Mouse (Mus musculus): ENCODE measurements around the gene Gm37240. TPM values are rescaled to one million over a fixed set of nuclear protein-coding genes. Genes with fewer than 3 reads are reported as not detected.

Gene Gm37240
- polyA plus RNA-seq, 1 experiment from 2014 or later: 3.3 TPM

- Histone ChIP-seq H3K4me2 (replicated peaks; ENCODE audit: low read depth) (no peak overlapping the region), H3K9me3 (ENCODE audit: control insufficient read depth) (peaks cover 6% of the 10 kb centered on the region), H3K4me1 (replicated peaks; ENCODE audit: control insufficient read depth, insufficient read depth, low read length) (no peaks in the 10 kb centered on the region), H3K36me3 (ENCODE audit: control insufficient read depth, insufficient read depth) (no peaks in the 10 kb centered on the region), H3K4me3 (ENCODE audit: low read depth, low read length) (no peak overlapping the region), H3K27ac (ENCODE audit: low read depth, low read length) (no peak overlapping the region), H3K9ac (ENCODE audit: low read depth, low read length) (no peak overlapping the region), H3K27me3 (replicated peaks; ENCODE audit: control insufficient read depth, insufficient read depth, low read length) (no peaks in the 10 kb centered on the region)
- ATAC-seq: no peak
- no peak for TF ChIP-seq CTCF (IDR thresholded peaks at IDR 0.05; ENCODE audit: low read depth)
Observed at GRCm38 (mm10) chr3:85398841-85399240, 488.5 kb downstream of the Gm37240 start.

- no peak for TF ChIP-seq CTCF (IDR thresholded peaks at IDR 0.05; ENCODE audit: low read depth)
- H3K4me2 ChIP-seq (replicated peaks; ENCODE audit: low read depth): no peak overlapping the region
- H3K27ac ChIP-seq (ENCODE audit: low read depth, low read length): no peak overlapping the region
- H3K4me3 ChIP-seq (ENCODE audit: low read depth, low read length): no peak overlapping the region
- H3K36me3 ChIP-seq (ENCODE audit: control insufficient read depth, insufficient read depth): no peaks in the 10 kb centered on the region
- no peak overlapping the region for H3K9ac ChIP-seq (ENCODE audit: low read depth, low read length)
- H3K4me1 ChIP-seq (replicated peaks; ENCODE audit: control insufficient read depth, insufficient read depth, low read length): no peaks in the 10 kb centered on the region
- no peaks in the 10 kb centered on the region for H3K27me3 ChIP-seq (replicated peaks; ENCODE audit: control insufficient read depth, insufficient read depth, low read length)
- no peak for ATAC-seq
- WGBS: 89% methylated on average over 1 of the region's 1 CpGs
- H3K9me3 ChIP-seq (ENCODE audit: control insufficient read depth): peaks cover 6% of the 10 kb centered on the region
Observed at GRCm38 (mm10) chr3:85398483-85398835, 488.9 kb downstream of the Gm37240 start.

GRCm38 (mm10) chr3:85397816-85398482, 489.4 kb downstream of the Gm37240 start:
- no peaks in the 10 kb centered on the region for H3K4me1 ChIP-seq (replicated peaks; ENCODE audit: control insufficient read depth, insufficient read depth, low read length)
- no peak for TF ChIP-seq CTCF (IDR thresholded peaks at IDR 0.05; ENCODE audit: low read depth)
- H3K36me3 ChIP-seq (ENCODE audit: control insufficient read depth, insufficient read depth): no peaks in the 10 kb centered on the region
- H3K27ac ChIP-seq (ENCODE audit: low read depth, low read length): no peak overlapping the region
- H3K9ac ChIP-seq (ENCODE audit: low read depth, low read length): no peak overlapping the region
- no peak overlapping the region for H3K4me3 ChIP-seq (ENCODE audit: low read depth, low read length)
- no peak overlapping the region for H3K4me2 ChIP-seq (replicated peaks; ENCODE audit: low read depth)
- ATAC-seq: no peak
- peaks cover 6% of the 10 kb centered on the region for H3K9me3 ChIP-seq (ENCODE audit: control insufficient read depth)
- no peaks in the 10 kb centered on the region for H3K27me3 ChIP-seq (replicated peaks; ENCODE audit: control insufficient read depth, insufficient read depth, low read length)

GRCm38 (mm10) chr3:85393395-85393794, 493.9 kb downstream of the Gm37240 start:
- no peak overlapping the region for H3K9ac ChIP-seq (ENCODE audit: low read depth, low read length)
- TF ChIP-seq CTCF (IDR thresholded peaks at IDR 0.05; ENCODE audit: low read depth): no peak
- H3K27me3 ChIP-seq (replicated peaks; ENCODE audit: control insufficient read depth, insufficient read depth, low read length): no peaks in the 10 kb centered on the region

GRCm38 (mm10) chr3:85391756-85392155, 495.6 kb downstream of the Gm37240 start:
- WGBS: 83% methylated on average over 6 of the region's 6 CpGs
- no peak overlapping the region for H3K4me2 ChIP-seq (replicated peaks; ENCODE audit: low read depth)
- ATAC-seq: no peak
- H3K36me3 ChIP-seq (ENCODE audit: control insufficient read depth, insufficient read depth): no peaks in the 10 kb centered on the region
- no peak overlapping the region for H3K27ac ChIP-seq (ENCODE audit: low read depth, low read length)
- no peaks in the 10 kb centered on the region for H3K27me3 ChIP-seq (replicated peaks; ENCODE audit: control insufficient read depth, insufficient read depth, low read length)
- H3K9me3 ChIP-seq (ENCODE audit: control insufficient read depth): peaks cover 6% of the 10 kb centered on the region
- no peaks in the 10 kb centered on the region for H3K4me1 ChIP-seq (replicated peaks; ENCODE audit: control insufficient read depth, insufficient read depth, low read length)
- TF ChIP-seq CTCF (IDR thresholded peaks at IDR 0.05; ENCODE audit: low read depth): no peak
- H3K9ac ChIP-seq (ENCODE audit: low read depth, low read length): no peak overlapping the region
- H3K4me3 ChIP-seq (ENCODE audit: low read depth, low read length): no peak overlapping the region

More at GRCm38 (mm10) chr3:85393395-85393794, 493.9 kb downstream of the Gm37240 start:
- H3K36me3 ChIP-seq (ENCODE audit: control insufficient read depth, insufficient read depth): no peaks in the 10 kb centered on the region
- no peak overlapping the region for H3K4me2 ChIP-seq (replicated peaks; ENCODE audit: low read depth)
- H3K4me1 ChIP-seq (replicated peaks; ENCODE audit: control insufficient read depth, insufficient read depth, low read length): no peaks in the 10 kb centered on the region
- ATAC-seq: no peak
- no peak overlapping the region for H3K27ac ChIP-seq (ENCODE audit: low read depth, low read length)
- H3K4me3 ChIP-seq (ENCODE audit: low read depth, low read length): no peak overlapping the region
- H3K9me3 ChIP-seq (ENCODE audit: control insufficient read depth): peaks cover 6% of the 10 kb centered on the region
- 96% methylated on average over 3 of the region's 3 CpGs for WGBS

GRCm38 (mm10) chr3:85391111-85391510, 496.2 kb downstream of the Gm37240 start:
- Histone ChIP-seq H3K36me3 (ENCODE audit: control insufficient read depth, insufficient read depth) (no peaks in the 10 kb centered on the region), H3K4me1 (replicated peaks; ENCODE audit: control insufficient read depth, insufficient read depth, low read length) (no peaks in the 10 kb centered on the region), H3K9ac (ENCODE audit: low read depth, low read length) (no peak overlapping the region), H3K4me2 (replicated peaks; ENCODE audit: low read depth) (no peak overlapping the region), H3K27ac (ENCODE audit: low read depth, low read length) (no peak overlapping the region), H3K9me3 (ENCODE audit: control insufficient read depth) (peaks cover 6% of the 10 kb centered on the region), H3K27me3 (replicated peaks; ENCODE audit: control insufficient read depth, insufficient read depth, low read length) (no peaks in the 10 kb centered on the region), H3K4me3 (ENCODE audit: low read depth, low read length) (no peak overlapping the region)
- no peak for TF ChIP-seq CTCF (IDR thresholded peaks at IDR 0.05; ENCODE audit: low read depth)
- ATAC-seq: no peak
- WGBS: 71% methylated on average over 2 of the region's 2 CpGs

GRCm38 (mm10) chr3:85385371-85385770, 501.9 kb downstream of the Gm37240 start:
- Histone ChIP-seq H3K4me1 (replicated peaks; ENCODE audit: control insufficient read depth, insufficient read depth, low read length) (no peaks in the 10 kb centered on the region), H3K27me3 (replicated peaks; ENCODE audit: control insufficient read depth, insufficient read depth, low read length) (no peaks in the 10 kb centered on the region), H3K9ac (ENCODE audit: low read depth, low read length) (no peak overlapping the region), H3K9me3 (ENCODE audit: control insufficient read depth) (no peaks in the 10 kb centered on the region), H3K36me3 (ENCODE audit: control insufficient read depth, insufficient read depth) (no peaks in the 10 kb centered on the region), H3K4me3 (ENCODE audit: low read depth, low read length) (no peak overlapping the region), H3K27ac (ENCODE audit: low read depth, low read length) (no peak overlapping the region), H3K4me2 (replicated peaks; ENCODE audit: low read depth) (no peak overlapping the region)
- TF ChIP-seq CTCF (IDR thresholded peaks at IDR 0.05; ENCODE audit: low read depth): no peak
- no peak for ATAC-seq

Measured in intestine, postnatal 0 days (tissue).